Mouse (Mus musculus) 3134 (cell line): ENCODE results near the gene Pcnx2.

Experiments used
- DNase-seq: peaks from one replicate; pipeline ENCODE4 v3.0.0-alpha.2; 2011; ENCODE audit warnings: low spot score; ENCODE audit not compliant: insufficient read length; ENCODE audit errors: extremely low read depth

Gene Pcnx2

DNA sequence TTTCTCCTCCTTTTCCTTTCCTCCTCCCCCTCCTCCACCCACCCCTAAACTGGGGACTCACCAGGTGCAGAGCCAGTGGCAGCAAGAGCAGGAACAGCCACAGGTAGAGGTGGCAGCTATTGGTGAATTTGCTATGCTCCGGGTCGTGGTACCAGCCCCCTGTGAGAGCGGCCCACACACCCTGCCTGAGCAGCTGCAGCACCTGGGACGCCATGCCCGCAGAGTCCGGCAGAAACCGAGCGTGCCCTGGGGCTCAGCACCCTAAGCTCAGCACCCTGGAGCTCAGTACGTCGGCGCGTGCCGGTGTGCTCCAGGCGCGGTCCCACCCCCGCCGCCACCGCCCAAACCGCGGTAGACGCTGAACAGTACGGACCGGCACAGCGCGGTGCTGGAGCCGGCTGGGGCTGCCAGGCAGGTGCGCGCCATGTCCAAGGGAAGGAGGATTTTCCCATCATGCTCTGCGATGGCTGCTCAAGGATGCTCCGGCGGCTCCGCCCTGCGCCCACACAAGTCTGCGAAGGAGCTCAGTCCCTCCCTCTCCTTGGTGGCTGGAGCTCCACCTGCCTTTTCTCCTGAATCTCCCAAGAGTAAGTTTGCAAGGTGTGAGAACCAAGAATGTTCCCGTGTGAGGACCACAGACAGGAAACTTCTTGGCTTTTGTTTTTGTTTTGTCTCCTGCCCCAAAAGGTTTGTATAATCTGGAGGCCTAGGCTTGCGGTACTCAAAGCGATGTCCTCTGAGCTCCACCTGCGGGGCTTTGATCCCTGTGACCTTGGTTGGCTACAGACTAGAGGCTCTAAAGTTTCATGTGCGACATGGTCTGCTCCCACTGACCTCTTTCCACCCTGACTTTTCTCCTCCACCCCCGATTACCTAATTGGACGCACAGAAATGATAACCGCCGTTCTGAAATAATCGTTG is at the start of gene Pcnx2:
Gene Pcnx2 (minus strand): TSS at position 450 of the 921 bp plus-strand sequence.
- no peak for DNase-seq

GRCm38 (mm10) chr8:125944511-125944910 is 46.4 kb upstream of the Pcnx2 start:
- DNase-seq, result no peak

GRCm38 (mm10) chr8:125935649-125936048 is 37.5 kb upstream of the Pcnx2 start:
- no peak for DNase-seq

GRCm38 (mm10) chr8:125931822-125932221 is 33.7 kb upstream of the Pcnx2 start:
- no peak for DNase-seq

DNA sequence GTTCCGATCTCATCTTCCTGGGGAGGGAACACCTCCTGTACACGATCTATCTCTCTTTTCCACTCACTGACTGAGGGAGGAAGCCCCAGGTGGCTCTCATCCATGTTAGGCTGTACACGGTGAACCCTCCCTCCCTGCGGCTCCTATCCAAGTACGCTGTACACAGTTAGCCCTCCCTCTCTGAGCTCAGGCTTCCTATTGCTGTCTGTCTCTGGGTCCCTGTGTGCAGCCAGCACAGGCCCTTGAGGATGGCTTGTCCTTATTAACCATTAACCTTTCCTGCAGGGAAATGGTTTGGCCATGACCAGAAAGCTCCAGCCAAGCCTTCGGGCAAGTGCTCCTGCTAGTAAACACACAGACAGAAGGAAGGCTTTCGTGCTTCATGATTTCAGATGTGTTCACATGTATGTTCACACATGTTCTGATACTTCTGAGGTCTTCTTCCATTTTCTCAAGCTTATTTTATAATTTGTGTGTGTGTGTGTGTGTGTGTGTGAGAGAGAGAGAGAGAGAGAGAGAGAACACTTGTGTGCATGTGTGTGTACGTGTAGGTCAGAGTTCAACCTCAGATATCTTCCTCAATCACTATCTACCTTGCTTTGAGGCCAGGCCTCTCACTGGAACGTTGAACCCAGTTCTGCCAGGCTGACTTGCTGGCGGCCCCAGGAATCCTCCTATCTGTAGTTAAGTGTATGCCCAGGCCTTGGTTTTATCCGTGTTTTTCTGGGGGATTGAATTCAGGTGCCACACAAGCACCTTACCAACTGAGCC is 32.3 kb upstream of the Pcnx2 start:
- no peak for DNase-seq

- no peak for DNase-seq
These were observed 28.5 kb upstream of the Pcnx2 start for GRCm38 (mm10) chr8:125926636-125927035.

DNA sequence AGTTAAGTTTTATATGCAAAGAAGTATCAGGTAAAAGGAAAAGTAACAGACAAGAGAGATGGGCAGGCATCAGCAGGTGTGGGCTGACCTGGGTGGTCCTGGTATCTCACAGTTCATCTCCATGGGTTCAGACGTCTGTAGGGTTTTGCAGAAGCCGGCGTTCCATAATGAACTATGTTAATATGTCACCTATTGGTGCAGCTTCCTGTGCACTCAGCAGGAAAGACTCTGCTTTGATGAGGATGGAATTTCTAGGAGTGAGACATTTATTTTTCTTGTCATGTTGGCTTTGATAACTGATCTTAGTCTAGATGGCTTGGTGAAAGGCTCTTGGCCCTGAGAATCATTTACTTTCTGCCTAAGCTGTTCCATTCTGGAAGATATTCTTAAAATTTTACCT is 24.2 kb upstream of the Pcnx2 start:
- DNase-seq, result no peak

- no peak for DNase-seq
These were observed 22.6 kb upstream of the Pcnx2 start for GRCm38 (mm10) chr8:125920761-125921160.

DNA sequence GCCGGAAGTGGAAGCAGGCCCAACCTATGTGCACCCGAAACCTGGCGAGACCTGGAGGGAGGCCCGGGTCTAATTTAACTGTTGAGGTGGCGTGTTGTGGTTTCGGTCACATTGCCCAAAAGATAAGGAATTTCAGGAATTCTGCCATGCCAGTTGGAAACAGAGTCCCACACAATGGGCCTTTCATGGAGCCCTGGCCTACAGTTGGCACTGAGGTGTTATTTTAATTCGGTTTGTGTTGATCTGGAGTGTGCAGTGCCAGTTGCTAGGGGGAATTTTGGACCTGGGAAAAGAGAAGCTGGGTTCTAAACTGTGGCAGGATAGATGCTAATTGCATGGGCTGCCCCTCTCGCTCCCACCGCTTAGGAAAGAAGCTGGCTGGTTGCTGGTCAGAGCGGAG is 22.2 kb upstream of the Pcnx2 start:
- no peak for DNase-seq

DNA sequence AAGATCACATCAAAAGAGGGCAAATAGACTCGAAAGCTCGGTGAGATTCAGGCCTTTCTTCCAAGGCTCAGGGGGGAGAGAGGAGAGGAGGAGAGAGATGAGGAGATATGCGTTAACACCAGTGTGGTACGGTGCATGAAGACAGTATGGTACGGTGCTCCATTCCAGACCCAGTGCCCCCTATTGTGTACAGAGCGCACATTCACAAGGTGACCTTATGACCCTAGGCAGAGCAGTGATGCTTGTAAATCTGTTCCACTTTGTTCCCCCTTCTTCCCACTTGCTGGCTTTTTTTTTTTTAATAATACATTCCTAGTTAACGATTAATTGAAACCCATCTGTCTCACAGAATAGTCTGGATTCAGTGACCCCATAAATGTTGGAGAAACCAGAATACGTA is 21.4 kb upstream of the Pcnx2 start:
- DNase-seq, result no peak

- no peak for DNase-seq
These were observed 20.6 kb upstream of the Pcnx2 start for GRCm38 (mm10) chr8:125918719-125919118.

- no peak for DNase-seq
These were observed 18.9 kb upstream of the Pcnx2 start for GRCm38 (mm10) chr8:125917013-125917412.

DNA sequence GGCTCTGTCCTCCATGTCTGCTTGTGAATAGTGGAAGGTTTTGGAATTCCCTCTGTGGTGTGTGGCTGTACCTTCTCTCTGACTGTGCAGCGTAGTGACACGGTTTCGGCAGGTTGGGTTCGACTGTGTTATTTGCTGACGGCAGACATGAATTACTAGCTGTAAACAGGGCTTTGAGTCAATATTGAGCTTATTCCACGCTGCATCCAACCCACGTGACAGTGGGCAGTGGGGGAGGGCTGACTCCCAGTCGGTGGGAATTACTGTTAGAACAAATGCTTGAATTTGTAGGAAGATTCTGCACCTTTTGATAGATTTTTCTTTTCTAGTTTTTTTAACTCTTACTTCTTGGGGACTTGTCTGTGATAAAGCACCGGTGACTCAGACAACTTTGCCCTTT is 16.3 kb upstream of the Pcnx2 start:
- no peak for DNase-seq

DNA sequence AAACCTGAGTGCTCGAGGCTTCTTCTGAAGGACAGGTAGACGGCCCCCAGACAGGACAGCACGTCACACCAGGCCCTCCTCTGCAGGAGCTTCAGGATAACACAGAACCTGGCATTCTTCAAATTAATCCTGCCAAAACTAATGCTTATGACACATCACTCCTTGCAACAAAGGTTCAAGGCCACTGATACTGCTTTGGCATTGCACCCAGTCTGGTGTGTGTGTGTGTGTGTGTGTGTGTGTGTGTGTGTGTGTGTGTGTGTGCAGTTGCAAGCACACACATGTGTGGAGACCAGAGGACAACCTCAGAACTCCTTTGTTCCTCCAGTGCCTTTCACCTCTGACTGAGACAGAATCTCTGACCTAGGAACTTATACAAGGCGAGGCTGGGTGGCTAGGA is 15.1 kb upstream of the Pcnx2 start:
- no peak for DNase-seq

GRCm38 (mm10) chr8:125911229-125911580 is 13.1 kb upstream of the Pcnx2 start:
- DNase-seq, result no peak

- DNase-seq, result no peak
These were observed 12.5 kb upstream of the Pcnx2 start, which contains the start of gene Map3k21 for GRCm38 (mm10) chr8:125910365-125911228. Gene Map3k21 (plus strand): TSS chr8:125910450.

DNA sequence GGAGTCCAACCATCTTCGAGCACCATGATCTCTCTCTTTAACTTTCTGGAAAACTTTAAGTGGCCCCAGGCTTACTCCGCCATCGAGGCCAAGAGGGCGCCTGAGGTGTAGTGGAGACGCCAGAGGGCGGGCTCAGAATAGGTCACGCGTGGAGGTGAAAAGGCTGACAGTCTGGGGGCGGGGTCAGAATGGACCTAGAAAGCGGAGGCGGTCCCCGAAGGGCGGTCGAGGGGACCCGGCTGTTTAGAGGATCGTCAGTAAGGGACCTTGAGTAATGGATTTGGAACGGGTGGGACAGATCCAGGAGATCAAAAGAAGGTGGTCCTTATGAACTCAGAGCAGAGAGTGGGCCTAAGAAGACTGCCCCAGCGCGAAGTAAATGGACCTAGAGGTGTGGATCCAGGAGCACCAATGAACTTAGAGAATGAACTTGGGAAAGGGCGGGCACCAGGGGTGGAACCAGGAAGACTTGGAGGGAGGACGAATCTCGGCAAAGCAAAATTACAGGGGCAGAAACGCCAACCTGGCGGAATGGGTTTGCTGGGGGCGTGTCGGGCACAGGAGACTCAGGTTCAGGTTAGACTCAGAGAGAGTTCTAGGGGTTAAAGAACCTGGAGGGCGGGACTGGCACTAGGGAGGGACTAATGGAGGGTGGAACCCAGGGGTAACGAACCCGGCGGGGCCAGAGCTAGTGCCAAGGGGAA is 11.7 kb upstream of the Pcnx2 start:
- no peak for DNase-seq

GRCm38 (mm10) chr8:125907311-125907710 is 9.2 kb upstream of the Pcnx2 start:
- DNase-seq, result no peak

GRCm38 (mm10) chr8:125905341-125905740 is 7.2 kb upstream of the Pcnx2 start:
- no peak for DNase-seq

DNA sequence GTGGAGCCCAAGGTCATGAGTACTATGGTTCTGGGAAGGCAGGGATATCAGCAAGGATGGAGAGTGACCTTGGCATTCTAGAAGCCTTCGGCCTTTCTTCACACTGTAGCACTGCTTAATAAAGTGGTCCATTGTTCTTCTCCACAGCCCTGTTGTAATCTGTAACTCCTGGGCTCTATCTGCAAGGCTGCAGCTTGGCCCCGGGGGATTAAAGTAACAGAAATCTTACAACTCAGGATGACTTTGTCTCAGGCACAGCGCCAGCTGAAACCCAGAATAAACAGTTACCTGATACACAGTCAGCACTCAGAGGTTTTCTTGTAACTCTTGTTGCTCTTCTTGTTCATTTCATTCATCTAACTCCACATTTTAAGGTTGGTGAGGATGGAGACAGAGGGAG is 4.4 kb upstream of the Pcnx2 start:
- no peak for DNase-seq
